Mouse (Mus musculus): ENCODE measurements around the gene Ufsp1.

DNA sequence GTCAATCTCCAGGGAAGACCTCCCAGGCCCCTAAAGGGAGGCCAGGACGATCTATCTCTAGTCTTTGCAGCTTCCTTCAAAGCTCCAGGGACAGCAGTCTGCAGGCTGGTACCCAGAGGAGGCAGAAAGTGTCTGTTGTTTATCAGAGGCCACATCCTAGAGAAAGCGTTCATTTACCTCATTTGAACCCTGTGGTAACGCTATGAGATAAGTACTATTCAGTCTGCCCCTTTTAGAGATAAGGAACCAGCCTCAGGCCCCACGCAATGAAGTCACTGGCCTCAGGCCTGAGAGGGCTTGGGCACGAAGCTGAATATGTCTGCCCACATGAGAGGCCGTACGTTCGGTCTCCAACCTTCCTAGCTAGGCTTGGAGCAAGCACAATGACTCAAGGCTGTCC, 22.9 kb downstream of the Ufsp1 start:
- TF ChIP-seq HCFC1 (IDR thresholded peaks at IDR 0.05; ENCODE audit: borderline replicate concordance, insufficient read depth, low read length) (no peak), MAFK (IDR thresholded peaks at IDR 0.05; ENCODE audit: insufficient read depth, low read depth, low read length) (no peak), CHD2 (IDR thresholded peaks at IDR 0.05; ENCODE audit: low read depth, low read length) (no peak), ZNF384 (IDR thresholded peaks at IDR 0.05; ENCODE audit: low read depth, low read length) (no peak)

Data from ES-E14 (cell line).